Mouse (Mus musculus) CH12.LX (cell line): ENCODE data around the gene Tti1. TPM values are rescaled to one million over a fixed set of nuclear protein-coding genes. Genes with fewer than 3 reads are reported as not detected.

Experiments
- DNase-seq: peaks from one replicate; pipeline ENCODE4 v3.0.0-alpha.2; 2013; ENCODE audit errors: extremely low read depth
- H3K27ac ChIP-seq: 2 replicates; pipeline ENCODE4 v1.5.1; 2012; ENCODE audit warnings: low read depth, mild to moderate bottlenecking, control low read depth, moderate library complexity; ENCODE audit not compliant: insufficient read depth
- H3K27me3 ChIP-seq: replicated peaks from 2 replicates; pipeline ENCODE3; 2012; ENCODE audit warnings: inconsistent platforms
- H3K36me3 ChIP-seq, 2 experiments: replicated peaks in 1 of 2; 2 replicates each; pipeline versions ENCODE3 to v1.6.1; 2012; ENCODE audit warnings: inconsistent platforms in 1 of 2, low read length in 1 of 2, mild to moderate bottlenecking in 1 of 2, mixed read lengths in 1 of 2, moderate library complexity in 1 of 2; ENCODE audit not compliant: control insufficient read depth in 1 of 2, insufficient read depth in 1 of 2
- H3K4me1 ChIP-seq, 2 experiments: 2 replicates each; pipeline ENCODE4 v1.6.1; 2012; ENCODE audit warnings: inconsistent platforms in 1 of 2, moderate library complexity in 1 of 2; ENCODE audit not compliant: insufficient read depth in 2 of 2, control insufficient read depth in 1 of 2
- H3K4me2 ChIP-seq: 2 replicates; pipeline ENCODE4 v1.6.1; 2012; ENCODE audit warnings: low read depth, mild to moderate bottlenecking, control low read depth; ENCODE audit not compliant: poor library complexity, insufficient read depth, severe bottlenecking
- H3K4me3 ChIP-seq, 3 experiments: fragments of 150-350 bp in 1 of 3; sonication (generic) in 1 of 3; replicated peaks in 1 of 3; 2 replicates each; pipeline versions ENCODE3 to v1.5.1; 2011 to 2012; ENCODE audit warnings: low read depth in 2 of 3, low read length in 2 of 3, mild to moderate bottlenecking in 2 of 3, moderate library complexity in 2 of 3, control low read depth in 1 of 3, improper control_type of control experiment in 1 of 3, inconsistent platforms in 1 of 3, mixed read lengths in 1 of 3; ENCODE audit not compliant: poor library complexity in 1 of 3
- H3K79me2 ChIP-seq: replicated peaks from 2 replicates; pipeline ENCODE4 v1.6.1; 2012; ENCODE audit warnings: mild to moderate bottlenecking, moderate library complexity; ENCODE audit not compliant: control insufficient read depth, poor library complexity, insufficient read depth, severe bottlenecking; ENCODE audit errors: extremely low read depth
- H3K9ac ChIP-seq: 2 replicates; pipeline ENCODE4 v1.6.1; 2012; ENCODE audit warnings: low read depth, mild to moderate bottlenecking, control low read depth, moderate library complexity; ENCODE audit not compliant: insufficient read depth
- H3K9me3 ChIP-seq: replicated peaks from 2 replicates; pipeline ENCODE3; 2012; ENCODE audit warnings: low read length, inconsistent platforms, mixed read lengths
- BHLHE40 ChIP-seq: IDR thresholded peaks from 2 replicates; pipeline ENCODE4 v1.6.1; 2011; ENCODE audit warnings: mild to moderate bottlenecking, low read depth, low read length, improper control_type of control experiment
- CHD1 ChIP-seq: IDR thresholded peaks from 2 replicates; pipeline ENCODE4 v1.6.1; 2012; ENCODE audit warnings: low read depth, low read length, improper control_type of control experiment, inconsistent platforms
- CHD2 ChIP-seq: IDR thresholded peaks from 2 replicates; pipeline ENCODE4 v1.6.1; 2011; ENCODE audit warnings: low read length, improper control_type of control experiment
- CTCF ChIP-seq, 2 experiments: IDR thresholded peaks in 1 of 2; conservative IDR thresholded peaks in 1 of 2; 2 replicates each; pipeline ENCODE4 v1.5.1; 2011 to 2012; ENCODE audit warnings: low read depth in 2 of 2, low read length in 2 of 2, improper control_type of control experiment in 1 of 2, inconsistent platforms in 1 of 2, mild to moderate bottlenecking in 1 of 2, moderate library complexity in 1 of 2
- E2F4 ChIP-seq: IDR thresholded peaks from 2 replicates; pipeline ENCODE4 v1.6.1; 2011; ENCODE audit warnings: low read depth, low read length, improper control_type of control experiment; ENCODE audit not compliant: insufficient replicate concordance
- ELF1 ChIP-seq: IDR thresholded peaks from 2 replicates; pipeline ENCODE4 v1.6.1; 2014; ENCODE audit warnings: low read depth, mild to moderate bottlenecking, inconsistent platforms, low read length, improper control_type of control experiment
- EP300 ChIP-seq: IDR thresholded peaks from 2 replicates; pipeline ENCODE4 v1.6.1; 2011; ENCODE audit warnings: low read length, improper control_type of control experiment
- ETS1 ChIP-seq: conservative IDR thresholded peaks from 2 replicates; pipeline ENCODE4 v1.6.1; 2012; ENCODE audit warnings: low read depth, mild to moderate bottlenecking, inconsistent platforms, low read length, improper control_type of control experiment, moderate library complexity
- GABPA ChIP-seq: IDR thresholded peaks from 2 replicates; pipeline ENCODE4 v1.6.1; 2012; ENCODE audit warnings: low read depth, low read length, improper control_type of control experiment, inconsistent platforms; ENCODE audit not compliant: insufficient replicate concordance
- JUN ChIP-seq: IDR thresholded peaks from 2 replicates; pipeline ENCODE4 v1.6.1; 2011; ENCODE audit warnings: low read depth, mild to moderate bottlenecking, low read length, improper control_type of control experiment, moderate library complexity; ENCODE audit not compliant: insufficient read depth
- KAT2A ChIP-seq: IDR thresholded peaks from 2 replicates; pipeline ENCODE4 v1.6.1; 2012; ENCODE audit warnings: low read length, improper control_type of control experiment, inconsistent platforms; ENCODE audit not compliant: insufficient replicate concordance
- MAFK ChIP-seq: IDR thresholded peaks from 2 replicates; pipeline ENCODE4 v1.6.1; 2011; ENCODE audit warnings: low read length, improper control_type of control experiment; ENCODE audit not compliant: insufficient replicate concordance
- MAX ChIP-seq: IDR thresholded peaks from 2 replicates; pipeline ENCODE4 v1.6.1; 2011; ENCODE audit warnings: low read length, improper control_type of control experiment
- MAZ ChIP-seq: IDR thresholded peaks from 2 replicates; pipeline ENCODE4 v1.6.1; 2012; ENCODE audit warnings: low read depth, mild to moderate bottlenecking, inconsistent platforms, low read length, improper control_type of control experiment, moderate library complexity
- MXI1 ChIP-seq: IDR thresholded peaks from 2 replicates; pipeline ENCODE4 v1.6.1; 2011; ENCODE audit warnings: mild to moderate bottlenecking, low read depth, low read length, improper control_type of control experiment
- MYC ChIP-seq: IDR thresholded peaks from 2 replicates; pipeline ENCODE4 v1.6.1; 2011; ENCODE audit warnings: low read depth, mild to moderate bottlenecking, improper control_type of control experiment, low read length
- NELFE ChIP-seq: IDR thresholded peaks from 2 replicates; pipeline ENCODE4 v1.6.1; 2011; ENCODE audit warnings: low read depth, low read length, improper control_type of control experiment
- NRF1 ChIP-seq: IDR thresholded peaks from 2 replicates; pipeline ENCODE4 v1.6.1; 2014; ENCODE audit warnings: low read depth, mild to moderate bottlenecking, inconsistent platforms, low read length, improper control_type of control experiment, moderate library complexity
- POLR2A ChIP-seq: IDR thresholded peaks from 2 replicates; pipeline ENCODE4 v1.6.1; 2011; ENCODE audit warnings: low read depth, mild to moderate bottlenecking, improper control_type of control experiment, low read length
- RAD21 ChIP-seq: IDR thresholded peaks from 2 replicates; pipeline ENCODE4 v1.6.1; 2011; ENCODE audit warnings: low read depth, mild to moderate bottlenecking, low read length, improper control_type of control experiment, moderate library complexity
- SIN3A ChIP-seq: IDR thresholded peaks from 2 replicates; pipeline ENCODE4 v1.6.1; 2012; ENCODE audit warnings: low read length, improper control_type of control experiment, inconsistent platforms
- TCF12 ChIP-seq: IDR thresholded peaks from 2 replicates; pipeline ENCODE4 v1.6.1; 2014; ENCODE audit warnings: low read depth, mild to moderate bottlenecking, inconsistent platforms, low read length, improper control_type of control experiment
- USF1 ChIP-seq: IDR thresholded peaks from 2 replicates; pipeline ENCODE4 v1.6.1; 2014; ENCODE audit warnings: low read depth, mild to moderate bottlenecking, inconsistent platforms, low read length, improper control_type of control experiment
- ZC3H11A ChIP-seq: IDR thresholded peaks from 2 replicates; pipeline ENCODE4 v1.6.1; 2012; ENCODE audit warnings: low read depth, mild to moderate bottlenecking, inconsistent platforms, low read length, improper control_type of control experiment
- ZKSCAN1 ChIP-seq: IDR thresholded peaks from 2 replicates; pipeline ENCODE4 v1.6.1; 2012; ENCODE audit warnings: low read depth, inconsistent platforms, low read length, improper control_type of control experiment, borderline replicate concordance
- ZMIZ1 ChIP-seq: IDR thresholded peaks from 2 replicates; pipeline ENCODE4 v1.6.1; 2012; ENCODE audit warnings: low read depth, mild to moderate bottlenecking, inconsistent platforms, low read length, improper control_type of control experiment
- ZNF384 ChIP-seq: IDR thresholded peaks from 2 replicates; pipeline ENCODE4 v1.6.1; 2012; ENCODE audit warnings: low read depth, low read length, improper control_type of control experiment, inconsistent platforms
- dilution Hi-C: fragments of 300-500 bp; cut with MboI; formaldehyde crosslinking; loops from 2 replicates; pipeline ENCODE4 v1.14.3; 2020; ENCODE audit warnings: low sequenced_read_pairs; ENCODE audit not compliant: extremely low pct_unique_long_range_greater_than_20kb, extremely low pct_ligation_motif_present
- in situ Hi-C: fragments of 300-500 bp; cut with MboI; formaldehyde crosslinking; loops from 3 replicates; pipeline ENCODE4 v1.14.3; 2019; ENCODE audit warnings: low sequenced_read_pairs, low pct_ligation_motif_present, low pct_unique_long_range_greater_than_20kb, mixed read lengths
- polyA plus RNA-seq: library from polyadenylated mRNA; unstranded; fragments of >175 nt; gene quantifications from 2 replicates; pipeline ENCODE4 v1.2.1, GENCODE M21; 2012; ENCODE audit warnings: low read depth; ENCODE audit not compliant: insufficient read length
- total RNA-seq, 2 experiments: library from RNA; depleted of rRNA; stranded (reverse); fragments of 300-350 nt in 1 of 2; fragments of >200 nt in 1 of 2; gene quantifications; 2 replicates each; pipeline ENCODE4 v1.2.3; 2012 to 2014

Gene Tti1
- total and polyA plus RNA-seq, 3 experiments: 19.7 to 27.2 (median 19.8) TPM

GRCm38 (mm10) chr2:157983276-157983675, 45.0 kb downstream of the Tti1 start:
- in situ Hi-C loops: loop anchor here (10.0 kb wide), 1 partner anchor 348 kb away; no protein-coding TSS in a partner anchor
- no peaks in the 10 kb centered on the region for H3K79me2 ChIP-seq
- H3K27ac ChIP-seq: no peak overlapping the region
- dilution Hi-C loops: no loop called here
- DNase-seq: no peak
- peaks cover 0 to 14% of the 10 kb centered on the region in 2 experiments; a peak in 1 of 4 replicates for H3K4me1 ChIP-seq
- H3K9ac ChIP-seq: no peak overlapping the region
- H3K36me3 ChIP-seq: peaks cover 27 to 84% of the 10 kb centered on the region in 2 experiments
- no peak overlapping the region for H3K4me2 ChIP-seq
- no peaks in the 10 kb centered on the region for H3K27me3 ChIP-seq
- no peaks in the 10 kb centered on the region for H3K9me3 ChIP-seq
- no peak for TF ChIP-seq KAT2A
- no peak for TF ChIP-seq ETS1
- TF ChIP-seq MXI1: no peak
- no peak overlapping the region for H3K4me3 ChIP-seq

GRCm38 (mm10) chr2:157982727-157983126, 45.5 kb downstream of the Tti1 start:
- Histone ChIP-seq H3K4me2 (no peak overlapping the region), H3K36me3 (peaks cover 25 to 79% of the 10 kb centered on the region in 2 experiments), H3K79me2 (no peaks in the 10 kb centered on the region), H3K27ac (no peak overlapping the region), H3K9ac (no peak overlapping the region), H3K27me3 (no peaks in the 10 kb centered on the region), H3K9me3 (no peaks in the 10 kb centered on the region), H3K4me1 (peaks cover 0 to 14% of the 10 kb centered on the region in 2 experiments; a peak in 1 of 4 replicates), H3K4me3 (no peak overlapping the region)
- TF ChIP-seq RAD21: no peak
- TF ChIP-seq ELF1: no peak
- TF ChIP-seq CHD2: no peak
- no peak for TF ChIP-seq MXI1
- no peak for TF ChIP-seq CTCF (conservative IDR thresholded peaks at IDR 0.05 in 1 of 2, IDR thresholded peaks at IDR 0.05 in 1 of 2; ENCODE audit: low read depth in 2 of 2, low read length in 2 of 2)
- no peak for TF ChIP-seq POLR2A
- TF ChIP-seq USF1: no peak
- TF ChIP-seq ZC3H11A: no peak
- no peak for TF ChIP-seq GABPA
- TF ChIP-seq NELFE: no peak
- TF ChIP-seq EP300: no peak
- TF ChIP-seq ZKSCAN1: no peak
- TF ChIP-seq ETS1: no peak
- no peak for TF ChIP-seq MAFK
- in situ Hi-C loops (loop anchor here (10.0 kb wide), 1 partner anchor 348 kb away; no protein-coding TSS in a partner anchor), dilution Hi-C loops (no loop called here)
- DNase-seq: no peak

- Histone ChIP-seq H3K27ac (no peak overlapping the region), H3K27me3 (peaks cover under 1% of the 10 kb centered on the region), H3K79me2 (no peaks in the 10 kb centered on the region), H3K36me3 (peaks cover 12 to 44% of the 10 kb centered on the region in 2 experiments), H3K4me2 (no peak overlapping the region), H3K4me3 (no peak overlapping the region), H3K9ac (no peak overlapping the region), H3K4me1 (no peaks in the 10 kb centered on the region), H3K9me3 (no peaks in the 10 kb centered on the region)
- in situ Hi-C loops (no loop called here), dilution Hi-C loops (no loop called here)
- no peak for DNase-seq
- no peak for TF ChIP-seq RAD21
- TF ChIP-seq EP300: no peak
- no peak for TF ChIP-seq ZMIZ1
- no peak for TF ChIP-seq SIN3A
- TF ChIP-seq MAZ: no peak
- no peak for TF ChIP-seq ELF1
- TF ChIP-seq BHLHE40: no peak
- TF ChIP-seq MAX: no peak
- no peak for TF ChIP-seq ZNF384
- no peak for TF ChIP-seq JUN
- TF ChIP-seq NRF1: no peak
- TF ChIP-seq E2F4: no peak
- no peak for TF ChIP-seq CTCF (conservative IDR thresholded peaks at IDR 0.05 in 1 of 2, IDR thresholded peaks at IDR 0.05 in 1 of 2; ENCODE audit: low read depth in 2 of 2, low read length in 2 of 2)
- TF ChIP-seq TCF12: no peak
- no peak for TF ChIP-seq CHD1
- TF ChIP-seq MYC: no peak
Observed at GRCm38 (mm10) chr2:157979241-157979640, 49.0 kb downstream of the Tti1 start.
